Mouse (Mus musculus) kidney, postnatal 10 days (tissue): ENCODE measurements around the gene Ddx6.

Experiments used
- DNase-seq: peaks from one replicate; pipeline ENCODE4 v3.0.0; 2021; ENCODE audit warnings: mixed read lengths

Gene Ddx6

DNA sequence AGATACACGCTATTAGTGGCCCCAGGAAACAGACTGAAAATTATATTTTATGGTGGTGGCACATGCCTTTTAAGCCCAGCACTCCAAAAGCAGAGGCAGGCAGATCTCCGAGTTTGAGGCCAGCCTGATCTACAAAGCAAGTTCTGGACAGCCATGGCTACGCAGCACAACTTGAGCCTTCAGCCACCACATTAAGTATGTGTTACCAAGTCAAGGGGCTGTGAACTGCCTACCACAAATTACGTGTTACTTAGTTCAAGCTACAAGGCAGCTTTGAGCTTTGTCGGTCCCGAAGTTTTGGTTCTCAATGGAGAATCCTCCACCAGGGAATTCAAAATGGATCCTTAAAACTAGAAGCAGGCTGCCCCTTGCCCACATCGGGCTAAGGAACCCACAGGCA lies 38.4 kb downstream of the Ddx6 start:
- DNase-seq, result no peak

DNA sequence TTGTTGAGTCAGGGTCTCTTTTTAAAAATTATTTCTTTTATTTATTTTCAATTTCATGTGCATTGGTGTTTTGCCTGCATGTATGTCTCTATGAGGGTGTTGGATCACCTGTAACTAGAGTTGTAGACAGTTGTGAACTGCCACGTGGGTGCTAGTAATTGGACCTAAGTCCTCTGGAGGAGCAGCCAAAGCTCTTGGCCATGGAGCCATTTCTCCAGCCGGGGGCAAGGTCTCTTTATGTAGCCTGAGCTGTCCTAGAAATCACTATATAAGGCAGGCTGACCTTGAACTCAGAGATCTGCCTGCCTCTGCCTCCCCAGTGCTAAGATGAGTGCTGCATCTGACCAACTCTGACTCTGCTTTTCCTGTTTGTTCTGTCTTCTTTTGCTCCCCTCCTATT lies 39.5 kb downstream of the Ddx6 start:
- DNase-seq, result no peak

- DNase-seq, result peak; percentile 82
These were observed 40.8 kb downstream of the Ddx6 start for GRCm38 (mm10) chr9:44645481-44645880.

DNA sequence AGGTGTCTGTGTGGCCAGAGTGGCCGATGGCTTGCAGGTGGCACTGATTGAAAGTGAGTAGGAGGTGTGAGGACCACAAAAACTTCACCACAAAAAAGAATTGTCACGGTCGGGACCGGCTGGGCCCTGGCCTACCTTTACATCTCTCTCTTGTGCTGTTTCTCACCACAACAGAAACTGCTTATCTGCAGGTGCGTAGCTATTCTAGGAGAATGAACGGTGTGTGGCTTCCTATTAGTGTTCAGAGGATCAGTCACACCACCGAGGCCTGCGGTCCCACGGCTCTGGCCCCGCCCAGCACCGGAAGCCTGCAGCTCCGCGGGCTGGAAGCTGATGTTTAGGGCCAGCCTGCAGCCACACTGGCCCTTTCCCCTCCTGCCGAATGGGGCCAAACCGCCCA lies 41.2 kb downstream of the Ddx6 start:
- no peak for DNase-seq

DNA sequence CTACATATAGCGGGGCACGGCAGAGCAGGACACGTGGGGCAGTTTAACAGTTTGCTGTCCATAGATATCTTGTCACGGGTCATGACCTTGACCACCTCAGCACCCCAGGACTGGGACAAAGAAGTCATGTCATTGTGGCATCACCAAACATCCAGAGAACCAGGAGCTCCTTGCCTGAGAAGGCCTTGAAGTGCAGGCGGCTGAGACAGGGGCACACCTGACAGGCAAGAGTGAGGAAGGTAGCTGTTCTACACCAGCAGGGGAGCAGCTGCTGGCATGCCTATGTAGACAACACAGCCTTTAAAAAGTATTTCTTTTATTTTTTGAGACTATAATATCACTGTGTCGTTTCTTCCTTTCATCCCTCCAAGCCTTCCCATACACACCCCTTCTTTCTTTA lies 41.7 kb downstream of the Ddx6 start:
- DNase-seq, result no peak

- DNase-seq, result no peak
These were observed 42.3 kb downstream of the Ddx6 start for GRCm38 (mm10) chr9:44647026-44647425.

- no peak for DNase-seq
These were observed 43.0 kb downstream of the Ddx6 start for GRCm38 (mm10) chr9:44647656-44648055.

DNA sequence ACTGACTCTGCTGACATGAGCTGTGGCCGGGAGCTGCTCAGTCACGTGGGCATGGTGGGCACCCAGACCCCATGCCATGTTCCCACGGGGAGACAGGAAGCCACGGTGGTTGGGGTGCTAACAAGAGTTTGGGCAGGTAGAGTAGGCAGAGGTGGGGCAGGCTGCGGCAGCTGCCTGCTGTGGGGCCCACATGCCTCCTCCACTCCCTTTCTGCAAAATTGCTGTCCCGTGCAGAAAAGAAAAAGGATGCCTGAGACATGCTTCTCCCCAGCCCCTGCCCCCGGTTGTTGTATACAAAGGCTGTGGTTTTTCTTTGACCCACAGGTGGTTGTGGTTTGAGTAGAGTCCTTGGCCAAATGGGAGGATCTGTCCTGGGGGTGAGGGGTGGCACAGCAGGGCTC lies 44.2 kb downstream of the Ddx6 start:
- no peak for DNase-seq

GRCm38 (mm10) chr9:44652027-44652426 lies 47.3 kb downstream of the Ddx6 start:
- DNase-seq, result peak; percentile 89

DNA sequence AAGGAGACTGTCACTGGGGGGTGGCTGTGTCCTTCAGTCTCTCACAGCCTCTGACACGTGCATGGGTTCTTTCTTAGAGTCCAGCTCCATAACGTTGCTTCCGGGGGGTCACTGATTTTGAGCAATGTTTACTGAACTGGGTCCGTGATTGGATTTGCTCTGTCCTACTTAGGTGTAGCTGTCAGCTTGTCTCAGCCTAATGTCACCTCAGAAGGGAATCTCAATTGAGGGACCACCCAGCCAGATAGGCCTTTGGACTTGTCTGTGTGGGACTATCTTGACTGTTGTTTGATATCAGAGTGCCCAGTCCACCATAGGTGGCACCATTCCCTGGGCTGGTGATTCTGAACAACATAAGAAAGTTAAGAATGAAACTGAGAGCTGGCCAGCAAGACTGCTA lies 49.2 kb downstream of the Ddx6 start:
- no peak for DNase-seq

- peak; percentile 79 for DNase-seq
These were observed 50.7 kb downstream of the Ddx6 start for GRCm38 (mm10) chr9:44655098-44656066.

GRCm38 (mm10) chr9:44663706-44664105 lies 59.0 kb downstream of the Ddx6 start:
- no peak for DNase-seq

DNA sequence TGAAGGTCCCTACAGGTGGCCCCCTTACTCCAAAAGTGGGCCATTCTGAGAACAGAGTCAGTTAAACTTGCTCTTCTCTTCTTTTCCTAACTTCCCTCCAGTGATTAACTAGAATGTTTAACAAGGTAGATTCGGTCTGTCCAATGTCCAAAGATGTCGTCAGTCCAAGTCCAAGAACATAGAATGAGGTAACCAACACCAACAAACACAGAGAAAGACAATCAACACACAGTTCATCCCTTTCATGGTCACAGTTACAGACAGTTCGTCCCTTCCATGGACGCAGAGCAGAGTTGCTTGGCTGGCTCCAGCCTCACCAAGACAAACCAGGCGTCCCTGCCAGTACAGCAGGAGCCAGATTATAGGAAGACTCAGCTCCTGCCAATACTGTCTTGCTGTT lies 66.7 kb downstream of the Ddx6 start:
- DNase-seq, result no peak

DNA sequence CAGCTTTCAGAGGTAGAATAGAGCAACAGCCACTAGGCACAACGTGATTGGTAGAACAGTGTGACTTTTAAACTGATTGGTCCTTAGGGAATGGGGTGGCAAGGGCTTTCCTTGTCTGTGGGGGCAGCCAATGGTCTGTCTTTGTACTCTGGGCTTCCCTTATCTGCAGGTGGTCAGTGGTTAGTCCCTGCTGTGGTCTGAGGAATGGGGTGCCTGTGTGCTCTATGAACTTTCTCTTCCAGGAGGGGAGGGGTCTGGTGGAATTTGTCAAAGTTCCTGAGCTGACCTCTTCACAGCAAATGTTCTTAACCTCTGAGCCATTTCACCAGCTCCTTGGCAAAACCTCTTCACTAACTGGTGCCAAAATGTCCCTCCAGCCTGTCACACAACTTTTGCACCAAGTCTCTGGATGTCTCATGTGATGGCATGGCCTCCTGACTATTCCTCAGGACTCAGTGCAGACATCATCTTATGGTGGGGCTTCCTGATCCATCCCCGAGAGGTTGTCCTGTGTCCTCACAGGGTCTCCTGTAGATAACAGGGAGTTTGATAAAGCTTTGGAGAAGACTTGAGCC lies 67.7 kb downstream of the Ddx6 start:
- DNase-seq, result no peak

DNA sequence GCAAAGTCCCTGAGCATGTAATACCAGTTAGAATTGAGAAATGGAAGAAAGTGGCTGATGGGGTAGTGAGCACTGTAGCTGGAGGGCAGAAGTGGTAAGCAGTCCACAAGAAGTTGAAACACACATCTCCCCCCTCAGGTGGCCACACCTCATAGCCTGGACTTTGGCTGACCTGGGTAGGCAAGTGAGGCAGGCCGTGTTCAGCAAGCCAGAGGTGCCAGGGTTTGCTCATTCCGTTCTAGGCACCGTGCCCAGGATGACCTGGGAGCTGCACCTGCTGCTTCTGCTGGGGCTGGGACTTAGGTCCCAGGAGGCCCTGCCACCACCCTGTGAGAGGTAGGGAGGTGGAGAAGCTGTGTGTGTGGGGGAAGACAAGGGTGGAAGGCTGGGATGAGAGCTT lies 68.3 kb downstream of the Ddx6 start, which contains the start of gene Treh:
Gene Treh, plus strand, starts transcription at position 229 of the 400 bp plus-strand sequence.
- DNase-seq, result no peak

DNA sequence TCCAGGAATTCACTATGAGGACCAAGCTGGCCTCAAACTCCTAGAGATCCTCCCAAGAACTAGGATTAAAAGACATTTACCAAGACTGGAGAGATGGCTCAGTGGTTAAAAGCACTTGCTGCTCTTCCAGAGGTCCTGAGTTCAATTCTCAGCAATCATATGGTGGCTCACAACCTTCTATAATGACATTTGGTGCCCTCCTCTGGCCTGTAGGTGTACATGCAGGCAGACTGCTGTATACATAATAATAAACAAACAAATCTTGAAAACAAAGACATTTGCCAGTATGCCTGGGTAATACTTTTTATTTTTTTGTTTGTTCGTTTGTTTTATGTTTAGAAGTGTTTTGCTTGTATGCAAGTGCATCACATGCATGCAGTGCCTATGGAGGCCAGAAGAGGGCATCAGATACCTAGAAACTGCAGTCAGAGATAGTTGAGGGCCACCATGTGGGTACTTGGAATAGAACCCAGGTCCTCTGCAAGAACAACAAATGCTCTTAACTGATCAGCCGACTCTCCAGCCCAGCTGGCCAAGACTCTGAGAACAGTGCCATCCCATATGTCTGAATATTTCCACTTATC lies 73.7 kb downstream of the Ddx6 start:
- DNase-seq, result no peak

- no peak for DNase-seq
These were observed 74.9 kb downstream of the Ddx6 start for GRCm38 (mm10) chr9:44679565-44679964.

GRCm38 (mm10) chr9:44683046-44683445 lies 78.4 kb downstream of the Ddx6 start:
- DNase-seq, result no peak

DNA sequence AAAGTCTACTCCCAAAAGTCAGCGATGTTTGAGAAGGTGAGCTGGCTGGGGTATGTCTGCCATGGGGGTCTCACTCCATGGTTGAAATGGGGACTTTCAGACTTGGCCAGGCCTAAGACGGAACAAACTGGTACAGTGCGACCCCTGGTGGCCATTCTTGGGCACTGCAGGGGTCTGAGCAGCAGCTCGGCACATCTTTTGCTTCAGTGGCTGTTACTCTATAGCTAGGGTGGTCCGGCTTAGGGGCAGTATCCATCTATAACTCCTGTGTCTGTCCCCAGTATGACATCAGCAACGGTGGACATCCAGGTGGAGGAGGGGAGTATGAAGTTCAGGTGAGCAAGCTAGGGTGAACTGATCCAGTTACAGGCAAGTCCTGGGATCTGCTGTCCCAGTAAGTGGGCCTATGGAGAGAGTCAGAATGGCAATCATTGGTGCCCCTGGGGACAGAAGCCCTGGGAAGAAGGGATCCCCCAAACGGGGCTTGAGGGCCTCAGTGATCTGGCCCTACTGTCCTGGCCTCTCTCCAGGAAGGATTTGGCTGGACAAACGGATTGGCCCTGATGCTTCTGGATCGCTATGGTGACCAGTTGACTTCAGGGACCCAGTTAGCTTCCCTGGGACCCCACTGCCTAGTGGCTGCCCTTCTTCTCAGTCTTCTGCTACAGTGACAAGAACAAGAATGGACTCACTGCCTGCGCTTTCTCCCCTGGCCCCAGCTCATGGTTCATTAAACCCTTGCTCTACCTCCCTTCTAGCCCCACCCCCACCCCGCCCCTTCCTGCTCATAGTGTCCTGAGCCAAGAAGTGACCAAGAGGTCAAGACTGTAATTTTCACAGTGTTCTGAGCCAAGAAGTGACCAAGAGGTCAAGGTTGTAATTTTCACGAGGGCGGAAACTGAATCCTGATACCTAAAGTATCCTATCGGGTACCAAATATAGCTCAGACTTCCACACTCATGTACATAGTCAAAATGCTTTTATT lies 80.9 kb downstream of the Ddx6 start:
- DNase-seq, result peak; percentile 88

GRCm38 (mm10) chr9:44686638-44687037 lies 81.9 kb downstream of the Ddx6 start:
- no peak for DNase-seq

GRCm38 (mm10) chr9:44688013-44688412 lies 83.3 kb downstream of the Ddx6 start:
- DNase-seq, result no peak
